In the genomic region with DNA sequence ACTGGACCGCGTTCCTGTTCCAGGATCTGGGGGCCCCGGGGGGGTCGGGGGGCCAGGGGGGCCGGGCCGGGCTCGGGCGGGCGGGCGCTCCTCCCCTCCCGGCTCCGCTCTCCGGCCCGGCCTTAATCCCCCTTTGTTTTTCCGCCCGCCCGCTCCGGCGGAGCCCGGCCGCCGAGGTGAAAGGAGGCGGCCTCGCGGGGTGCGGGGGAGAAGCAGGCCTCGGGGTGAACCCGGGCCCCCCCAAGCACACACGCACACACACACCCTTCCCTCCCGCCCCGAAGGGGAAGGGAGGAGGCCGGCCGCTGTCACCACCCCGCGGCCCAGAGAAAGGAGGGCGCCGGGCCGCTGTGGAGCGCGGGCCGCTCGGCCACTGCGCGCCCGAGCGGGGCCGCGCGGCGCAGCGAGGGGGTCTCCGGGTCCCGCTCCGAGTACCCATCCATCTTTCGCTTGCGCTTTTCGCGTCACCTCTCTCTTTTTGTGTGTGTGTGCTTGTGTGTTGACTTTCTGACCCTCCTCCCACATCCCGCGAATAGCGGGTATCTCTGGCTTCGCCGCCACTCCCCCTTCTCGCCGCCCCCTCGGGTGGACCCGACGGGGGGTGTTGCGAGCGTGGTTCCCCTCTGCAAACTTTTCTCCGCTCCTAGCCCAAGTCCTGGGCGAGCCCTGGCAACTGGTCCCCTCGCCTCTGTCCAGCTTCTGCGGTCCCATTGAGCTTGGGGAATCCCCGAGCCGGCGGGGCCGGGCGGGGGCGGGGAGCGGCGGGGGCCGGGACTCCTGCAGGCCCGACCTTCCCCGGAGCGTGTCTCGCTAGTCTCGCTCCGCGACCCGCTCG, we compare ENCODE assay signal across 8 mouse cellular contexts. TPM values are rescaled to one million over a fixed set of nuclear protein-coding genes. Genes with fewer than 3 reads are reported as not detected.
DNase-seq lines count a peak whose midpoint lies in the region; ATAC-seq and TF ChIP-seq lines count a peak whose summit lies in the region.

No protein-coding gene starts in this region.

- peak; percentile 43 to 48 for DNase-seq in left cerebral cortex, adult 2 months (ENCODE audit: extremely low spot score in 1 of 2, low spot score in 2 of 2)
- no peak for DNase-seq in left cerebral cortex, adult 9 months (ENCODE audit: low spot score in 2 of 2)
- DNase-seq in embryo, embryonic 11 days, result peak; percentile 76
- peak; percentile 86 to 88 for DNase-seq in heart, adult 18-20 months
- peak; percentile 79 for DNase-seq in kidney, adult 18-20 months
- DNase-seq in liver, embryonic 14.5 days (ENCODE audit: low read depth in 3 of 3, low spot score in 3 of 3), result no peak
- DNase-seq in natural killer cell, adult 2 months (ENCODE audit: low spot score in 2 of 2), result peak; percentile 75 to 79

- TF ChIP-seq EP300 in liver, embryonic 14.5 days (IDR thresholded peaks at IDR 0.05; ENCODE audit: low read depth), result no peak

- ATAC-seq in liver, embryonic 14.5 days (ENCODE audit: insufficient read depth), result peak; percentile 77
- ATAC-seq in stomach, embryonic 14.5 days (ENCODE audit: insufficient number of reproducible peaks, insufficient read depth, low FRiP score, low read depth), result peak; percentile 68

- no peaks in the 10 kb centered on the region for H3K9me3 ChIP-seq in liver, embryonic 14.5 days (ENCODE audit: control insufficient read depth, low read length)
- H3K9me3 ChIP-seq in stomach, embryonic 14.5 days (ENCODE audit: control insufficient read depth, low read depth, low read length), result no peaks in the 10 kb centered on the region

- peaks cover 7% of the 10 kb centered on the region for H3K36me3 ChIP-seq in liver, embryonic 14.5 days (replicated peaks; ENCODE audit: control insufficient read depth, insufficient read depth, low read depth)
- H3K36me3 ChIP-seq in stomach, embryonic 14.5 days (ENCODE audit: control insufficient read depth, insufficient read depth, low read length), result peaks cover 5% of the 10 kb centered on the region; the same call in 1 of the 2 replicates

- peak overlapping the region; percentile 98 for H3K4me2 ChIP-seq in liver, embryonic 14.5 days (ENCODE audit: low read depth)
- peak overlapping the region; percentile 78 for H3K4me2 ChIP-seq in stomach, embryonic 14.5 days (replicated peaks; ENCODE audit: low read depth, low read length)

- under 1% methylated on average over 74 of the region's 92 CpGs for WGBS in liver, embryonic 14.5 days (ENCODE audit: insufficient replicate concordance)
- under 1% methylated on average over 70 of the region's 92 CpGs for WGBS in stomach, embryonic 14.5 days

- H3K27me3 ChIP-seq in liver, embryonic 14.5 days (ENCODE audit: control insufficient read depth, insufficient read depth, low read length), result no peaks in the 10 kb centered on the region
- H3K27me3 ChIP-seq in stomach, embryonic 14.5 days (ENCODE audit: control insufficient read depth, insufficient read depth, low read length), result no peaks in the 10 kb centered on the region

- H3K27ac ChIP-seq in left cerebral cortex, adult 2 months, result peak overlapping the region; percentile 90
- H3K27ac ChIP-seq in liver, embryonic 14.5 days, result peak overlapping the region; percentile 73
- H3K27ac ChIP-seq in stomach, embryonic 14.5 days (ENCODE audit: low read length), result peak overlapping the region; percentile 98

- no peak for TF ChIP-seq CTCF in left cerebral cortex, adult 2 months (IDR thresholded peaks at IDR 0.05)
- TF ChIP-seq CTCF in liver, embryonic 14.5 days (IDR thresholded peaks at IDR 0.05; ENCODE audit: low read depth), result no peak

- H3K9ac ChIP-seq in liver, embryonic 14.5 days (replicated peaks), result peak overlapping the region; percentile 94
- H3K9ac ChIP-seq in stomach, embryonic 14.5 days (replicated peaks; ENCODE audit: low read depth, low read length), result peak overlapping the region; percentile 92

- peaks cover 15 to 17% of the 10 kb centered on the region in 2 experiments for H3K4me1 ChIP-seq in liver, embryonic 14.5 days (replicated peaks; ENCODE audit: control insufficient read depth in 2 of 2, insufficient read depth in 2 of 2, low read length in 1 of 2)
- peaks cover 28% of the 10 kb centered on the region for H3K4me1 ChIP-seq in stomach, embryonic 14.5 days (ENCODE audit: control insufficient read depth, insufficient read depth, low read length)

- intact Hi-C loops in left cerebral cortex, adult 2 months (cut with DNase I), result loop anchor here (1.0 to 10.0 kb wide), 4 partner anchors 20 to 756 kb away; a partner anchor contains a TSS

- H3K4me3 ChIP-seq in left cerebral cortex, adult 2 months, result peak overlapping the region; percentile 91
- H3K4me3 ChIP-seq in liver, embryonic 14.5 days (ENCODE audit: insufficient read depth in 1 of 2, low read depth in 2 of 2, low read length in 2 of 2), result peak overlapping the region; percentile 90 to 99
- H3K4me3 ChIP-seq in stomach, embryonic 14.5 days (ENCODE audit: low read depth, low read length), result peak overlapping the region; percentile 94

RNA-seq across cellular contexts. Expression of a gene that starts 0.5 kb away (rescaled TPM):
- 10 to 100 TPM; 27.8 to 28.3 TPM for total RNA-seq in left cerebral cortex, adult 2 months (2021)
- 10 to 100 TPM; 35.0 to 38.4 TPM for total RNA-seq in heart, adult 18-20 months (2021)
- polyA plus RNA-seq in liver, embryonic 14.5 days (2012; rRNA removed), result 4.7 and 5.7 TPM in 2 replicates
- 7.5 and 9.1 TPM in 2 replicates for polyA plus RNA-seq in liver, embryonic 14.5 days (2014; fragmentation: Nextera tagmentation; extraction: Ambion mirVana)
- 46.5 and 50.8 TPM in 2 replicates for polyA plus RNA-seq in stomach, embryonic 14.5 days (2014; fragmentation: Nextera tagmentation; extraction: Ambion mirVana)

RNA-seq across cellular contexts. Expression of a gene that starts 21.5 kb away (rescaled TPM):
- 100 to 1,000 TPM; 184 to 190 TPM for total RNA-seq in left cerebral cortex, adult 2 months (2021)
- total RNA-seq in heart, adult 18-20 months (2021), result 100 to 1,000 TPM in 1 of 2 experiments, 10 to 100 TPM in 1; 88.5 to 102 TPM
- polyA plus RNA-seq in liver, embryonic 14.5 days (2012; rRNA removed), result 111 and 163 TPM in 2 replicates
- 139 and 158 TPM in 2 replicates for polyA plus RNA-seq in liver, embryonic 14.5 days (2014; fragmentation: Nextera tagmentation; extraction: Ambion mirVana)
- 345 and 362 TPM in 2 replicates for polyA plus RNA-seq in stomach, embryonic 14.5 days (2014; fragmentation: Nextera tagmentation; extraction: Ambion mirVana)

RNA-seq across cellular contexts. Expression of a gene that starts 29.2 kb away (rescaled TPM):
- 10 to 100 TPM; 31.4 to 31.7 TPM for total RNA-seq in left cerebral cortex, adult 2 months (2021)
- 10 to 100 TPM; 40.0 to 43.8 TPM for total RNA-seq in heart, adult 18-20 months (2021)
- polyA plus RNA-seq in liver, embryonic 14.5 days (2012; rRNA removed), result 0.76 and 0.96 TPM in 2 replicates
- polyA plus RNA-seq in liver, embryonic 14.5 days (2014; fragmentation: Nextera tagmentation; extraction: Ambion mirVana), result 0.36 and 0.53 TPM in 2 replicates
- polyA plus RNA-seq in stomach, embryonic 14.5 days (2014; fragmentation: Nextera tagmentation; extraction: Ambion mirVana), result 21.7 and 24.9 TPM in 2 replicates

Comparison
In these comparisons a context has a peak if more than half of its experiments do, and no peak if none do; other contexts are left out.
1. DNase-seq: peak in left cerebral cortex, adult 2 months (2 of 2), embryo, embryonic 11 days (single experiment), heart, adult 18-20 months (2 of 2), kidney, adult 18-20 months (single experiment) and natural killer cell, adult 2 months (2 of 2); none in left cerebral cortex, adult 9 months (0 of 2) and liver, embryonic 14.5 days (0 of 3).
2. Peak in every context shown above with its lines, with median percentiles within 50 percentile points of each other: H3K27ac ChIP-seq and H3K4me3 ChIP-seq.